Mouse (Mus musculus): ENCODE measurements around the gene Lrrc51. TPM values are rescaled to one million over a fixed set of nuclear protein-coding genes. Genes with fewer than 3 reads are reported as not detected.
"Not testable (repeated sequence)": the region's sequence is repeated elsewhere in the genome, so short reads cannot be mapped to it uniquely, and the experiment has no call there.

The Lrrc51 gene
- total RNA-seq, 2 experiments from 2014 or later, result 5.4 to 5.5 TPM

GRCm38 (mm10) chr7:101939758-101940157 is 6.1 kb upstream of the Lrrc51 start:
- no peak for DNase-seq (ENCODE audit: low spot score in 2 of 2)

- DNase-seq (ENCODE audit: low spot score in 2 of 2), result no peak
Measured at GRCm38 (mm10) chr7:101938348-101938747, 4.7 kb upstream of the Lrrc51 start.

- DNase-seq (ENCODE audit: low spot score in 2 of 2), result peak in 1 of 2 experiments; percentile 24
Measured at GRCm38 (mm10) chr7:101937569-101937968, 3.9 kb upstream of the Lrrc51 start.

- DNase-seq (ENCODE audit: low spot score in 2 of 2), result no peak
Measured at GRCm38 (mm10) chr7:101936996-101937395, 3.3 kb upstream of the Lrrc51 start.

GRCm38 (mm10) chr7:101935957-101936356 is 2.3 kb upstream of the Lrrc51 start:
- no peak for DNase-seq (ENCODE audit: low spot score in 2 of 2)

GRCm38 (mm10) chr7:101933300-101933699 is 395 bp downstream of the Lrrc51 start:
- no peak for DNase-seq (ENCODE audit: low spot score in 2 of 2)

GRCm38 (mm10) chr7:101932551-101932950 is 1.1 kb downstream of the Lrrc51 start:
- DNase-seq (ENCODE audit: low spot score in 2 of 2), result no peak

- no peak for DNase-seq (ENCODE audit: low spot score in 2 of 2)
Measured at GRCm38 (mm10) chr7:101928093-101928492, 5.6 kb downstream of the Lrrc51 start.

- not testable (repeated sequence) for DNase-seq (ENCODE audit: low spot score in 2 of 2)
Measured at GRCm38 (mm10) chr7:101925892-101926291, 7.8 kb downstream of the Lrrc51 start.

GRCm38 (mm10) chr7:101918071-101918470 is 15.6 kb downstream of the Lrrc51 start:
- peak; percentile 60 to 64 for DNase-seq (ENCODE audit: low spot score in 2 of 2)

GRCm38 (mm10) chr7:101911982-101912381 is 21.7 kb downstream of the Lrrc51 start:
- no peak for DNase-seq (ENCODE audit: low spot score in 2 of 2)

GRCm38 (mm10) chr7:101910138-101910537 is 23.6 kb downstream of the Lrrc51 start:
- no peak for DNase-seq (ENCODE audit: low spot score in 2 of 2)

GRCm38 (mm10) chr7:101908367-101908766 is 25.3 kb downstream of the Lrrc51 start:
- no peak for DNase-seq (ENCODE audit: low spot score in 2 of 2)

- no peak for DNase-seq (ENCODE audit: low spot score in 2 of 2)
Measured at GRCm38 (mm10) chr7:101906696-101907095, 27.0 kb downstream of the Lrrc51 start.

GRCm38 (mm10) chr7:101906287-101906681 is 27.4 kb downstream of the Lrrc51 start, which contains the start of gene Tomt:
Gene Tomt (minus strand): TSS chr7:101906359.
- no peak for DNase-seq (ENCODE audit: low spot score in 2 of 2)

GRCm38 (mm10) chr7:101905561-101906286 is 28.0 kb downstream of the Lrrc51 start, which contains the start of gene Lamtor1:
Gene Lamtor1 (plus strand): TSS chr7:101905904.
- DNase-seq (ENCODE audit: low spot score in 2 of 2), result peak; percentile 100

- DNase-seq (ENCODE audit: low spot score in 2 of 2), result no peak
Measured at GRCm38 (mm10) chr7:101902846-101903245, 30.8 kb downstream of the Lrrc51 start.

GRCm38 (mm10) chr7:101901969-101902368 is 31.7 kb downstream of the Lrrc51 start:
- no peak for DNase-seq (ENCODE audit: low spot score in 2 of 2)

GRCm38 (mm10) chr7:101900331-101901097 is 33.2 kb downstream of the Lrrc51 start:
- no peak for DNase-seq (ENCODE audit: low spot score in 2 of 2)

- peak; percentile 95 to 96 for DNase-seq (ENCODE audit: low spot score in 2 of 2)
Measured at GRCm38 (mm10) chr7:101896104-101897066, 37.3 kb downstream of the Lrrc51 start.

- DNase-seq (ENCODE audit: low spot score in 2 of 2), result no peak
Measured at GRCm38 (mm10) chr7:101895695-101896094, 38.0 kb downstream of the Lrrc51 start.

All from left cerebral cortex, adult 18-20 months (tissue).